Mouse (Mus musculus) cerebellum, adult 9-10 months (tissue): ENCODE measurements around the gene Aim2.

Source experiments
- DNase-seq: peaks from one replicate; pipeline ENCODE4 v3.0.0; 2022

The Aim2 gene

DNA sequence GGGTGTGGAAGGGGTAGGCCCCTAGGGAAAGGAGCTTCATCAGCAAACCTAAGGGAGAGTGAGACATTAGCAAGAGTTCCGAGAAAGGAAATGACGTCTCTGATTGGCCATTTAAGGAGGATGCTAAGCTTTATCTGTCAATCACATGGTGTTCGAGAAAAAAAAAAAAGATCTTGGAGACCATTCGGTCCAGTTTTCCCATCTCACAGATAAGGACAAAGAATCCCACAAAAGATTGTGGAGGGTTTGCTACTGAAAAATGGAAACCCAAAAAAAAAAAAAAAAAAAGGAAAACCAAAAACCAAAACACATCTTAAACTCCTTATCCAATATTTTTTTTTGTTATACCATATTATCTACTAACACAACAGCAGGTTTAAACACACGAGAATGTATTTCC is 1.5 kb upstream of the Aim2 start:
- DNase-seq = no peak

DNA sequence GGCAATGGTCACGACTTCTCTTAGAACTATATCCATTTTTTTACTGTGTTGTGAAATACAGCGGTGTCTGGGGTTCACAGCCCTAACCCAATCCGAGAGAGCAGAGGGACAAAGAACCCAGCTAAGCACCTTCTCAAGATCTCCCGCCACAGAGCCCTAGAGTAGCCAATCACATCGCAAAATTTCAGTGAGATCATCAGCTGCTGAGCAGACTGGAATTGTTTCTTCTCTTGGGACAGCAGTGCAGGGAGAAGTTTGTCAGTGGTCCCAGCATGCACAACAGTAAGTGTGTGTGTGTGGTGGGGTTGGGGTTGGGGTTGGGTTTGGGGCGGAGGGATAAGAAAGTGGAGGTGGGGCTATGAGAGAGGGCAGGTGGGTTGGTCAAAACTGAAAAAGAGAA is 733 bp upstream of the Aim2 start:
- DNase-seq = no peak

DNA sequence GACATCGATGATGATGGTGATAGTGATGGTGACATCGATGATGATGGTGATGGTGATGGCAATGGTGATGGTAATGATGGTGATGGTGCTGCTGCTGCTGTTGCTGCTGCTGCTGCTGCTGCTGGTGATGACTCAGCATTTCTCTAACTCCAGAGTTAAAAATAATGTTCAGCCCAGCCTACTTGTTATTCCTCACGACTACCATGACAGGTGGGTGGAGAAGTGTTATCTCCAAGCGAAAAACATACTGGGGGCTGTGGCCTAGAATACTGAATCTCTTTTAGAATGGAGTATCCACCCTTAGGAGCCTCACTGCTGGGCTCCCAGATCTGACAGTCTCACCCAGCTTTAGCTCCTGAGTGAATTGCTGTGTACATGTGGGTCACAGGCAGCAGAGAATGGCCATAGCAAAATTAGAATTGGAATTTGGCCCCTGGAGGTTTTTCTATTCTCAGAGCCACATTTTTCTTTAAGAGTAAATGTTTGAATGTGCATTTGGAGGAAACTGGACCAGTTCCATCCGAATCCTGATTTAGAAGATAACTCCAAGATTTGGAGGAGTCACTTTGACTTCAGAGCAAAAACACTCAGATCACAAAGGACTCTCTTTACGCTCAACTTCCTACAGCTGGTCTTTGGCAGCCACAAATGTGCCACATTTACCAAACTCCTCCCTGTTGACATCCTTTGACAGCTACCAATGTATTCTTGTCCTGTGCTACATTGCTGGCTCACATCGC is 4.6 kb downstream of the Aim2 start:
- DNase-seq = no peak

DNA sequence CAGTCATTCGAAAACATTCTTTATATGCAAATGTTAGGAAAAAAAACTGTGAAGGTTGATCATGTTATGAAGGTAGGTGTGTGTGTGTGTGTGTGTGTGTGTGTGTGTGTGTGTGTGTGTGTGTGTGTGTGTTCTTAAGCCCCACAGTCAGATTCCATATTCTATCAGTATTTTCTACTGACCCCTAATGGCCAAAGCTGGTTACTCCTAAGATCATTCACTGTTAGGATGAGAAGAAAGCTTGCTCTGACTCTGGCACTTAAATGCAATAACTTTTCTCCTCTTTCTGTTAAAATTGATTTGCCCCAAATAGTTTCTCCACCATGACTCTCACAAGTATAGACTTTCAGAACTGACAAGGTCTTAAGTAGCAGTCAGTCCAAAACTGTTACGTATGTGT is 6.0 kb downstream of the Aim2 start:
- DNase-seq = no peak

DNA sequence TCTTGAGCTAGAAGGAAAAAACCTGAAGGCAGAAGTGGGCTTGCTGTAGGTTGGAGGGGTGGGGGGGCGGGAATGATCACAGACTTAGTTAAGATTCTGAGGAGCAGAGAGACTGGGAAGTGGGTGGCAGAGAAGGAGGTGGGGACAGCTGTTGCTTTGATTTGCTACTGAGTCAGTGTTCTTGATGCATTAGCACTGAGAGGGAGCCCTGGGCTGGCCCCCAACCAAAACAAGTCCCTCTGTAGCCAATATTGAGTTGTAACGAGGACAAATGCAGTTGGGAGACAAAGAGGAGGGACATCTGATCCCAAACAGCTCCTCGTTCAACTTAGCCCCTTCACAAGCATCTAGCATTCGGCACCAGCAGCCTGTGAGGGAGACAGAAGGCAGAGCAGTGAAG is 7.1 kb downstream of the Aim2 start:
- no peak for DNase-seq

DNA sequence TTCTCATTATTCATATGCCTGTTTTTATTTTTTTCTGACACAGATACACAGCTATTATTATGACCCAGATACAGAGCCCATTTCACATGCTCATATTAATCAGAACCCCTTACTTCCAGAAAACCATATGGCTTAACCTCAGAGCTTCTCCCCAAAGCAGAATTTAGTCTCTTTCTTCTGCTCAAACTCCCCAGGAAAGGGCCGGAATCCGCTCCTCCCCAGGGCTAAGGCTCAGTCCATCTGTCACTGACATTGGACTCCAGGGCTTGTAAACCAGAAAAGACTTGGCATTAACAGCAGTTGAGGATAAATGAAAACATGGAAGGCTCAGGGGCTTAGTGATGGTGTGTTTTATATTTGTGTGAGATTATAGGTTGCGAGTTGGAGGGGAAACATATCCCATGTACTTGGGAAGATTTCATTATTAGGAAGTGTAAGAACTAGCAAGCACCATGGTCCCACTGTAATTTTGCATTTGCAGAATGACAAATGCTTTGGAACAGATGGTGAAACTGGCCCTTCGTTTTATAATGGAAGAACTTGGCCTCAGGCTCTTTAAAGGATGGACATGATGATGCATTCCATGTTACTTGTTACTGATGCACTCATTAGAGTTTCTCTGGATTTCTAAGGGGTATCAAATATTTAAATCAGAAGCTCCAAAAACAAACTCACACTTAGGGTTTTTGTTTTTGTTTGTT is 9.1 kb downstream of the Aim2 start:
- peak; percentile 96 for DNase-seq

DNA sequence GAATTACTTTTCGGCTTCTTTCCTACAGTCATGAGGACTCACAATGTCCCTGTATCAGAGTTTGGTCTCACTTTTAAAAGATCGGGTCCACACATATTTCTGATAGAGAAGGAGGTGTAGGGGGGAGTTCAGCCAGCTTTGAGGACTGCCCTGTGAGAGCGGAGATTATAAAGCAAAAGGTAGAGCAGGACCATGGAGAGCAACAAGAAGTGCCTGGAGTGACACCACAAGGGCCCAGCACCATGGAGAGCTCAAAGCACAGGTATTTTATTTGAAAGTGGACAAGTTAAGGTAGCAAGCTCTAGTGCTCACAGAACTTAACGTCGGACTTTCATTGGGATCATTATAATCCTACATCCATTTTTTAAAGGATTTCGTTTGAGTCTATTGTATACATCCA is 11.0 kb downstream of the Aim2 start:
- DNase-seq = no peak

DNA sequence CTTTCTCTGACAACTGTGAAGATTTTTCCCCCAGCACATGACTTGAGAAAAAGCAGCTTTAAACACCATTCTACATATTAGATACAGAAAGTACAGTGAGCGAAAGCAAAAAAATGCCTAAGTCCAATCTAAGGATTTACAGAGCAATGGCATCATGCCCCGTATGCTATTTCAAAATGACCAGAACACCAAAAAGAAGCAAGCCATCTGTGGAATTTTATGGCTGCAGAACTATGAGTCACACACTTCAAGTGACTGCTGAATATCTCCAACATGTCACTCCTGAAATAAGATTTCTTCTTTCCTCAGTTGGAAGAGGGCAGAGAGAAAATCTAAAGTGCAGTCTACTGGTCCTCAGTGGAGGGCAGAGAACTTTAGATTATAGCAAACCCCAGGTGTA is 12.8 kb downstream of the Aim2 start:
- no peak for DNase-seq

DNA sequence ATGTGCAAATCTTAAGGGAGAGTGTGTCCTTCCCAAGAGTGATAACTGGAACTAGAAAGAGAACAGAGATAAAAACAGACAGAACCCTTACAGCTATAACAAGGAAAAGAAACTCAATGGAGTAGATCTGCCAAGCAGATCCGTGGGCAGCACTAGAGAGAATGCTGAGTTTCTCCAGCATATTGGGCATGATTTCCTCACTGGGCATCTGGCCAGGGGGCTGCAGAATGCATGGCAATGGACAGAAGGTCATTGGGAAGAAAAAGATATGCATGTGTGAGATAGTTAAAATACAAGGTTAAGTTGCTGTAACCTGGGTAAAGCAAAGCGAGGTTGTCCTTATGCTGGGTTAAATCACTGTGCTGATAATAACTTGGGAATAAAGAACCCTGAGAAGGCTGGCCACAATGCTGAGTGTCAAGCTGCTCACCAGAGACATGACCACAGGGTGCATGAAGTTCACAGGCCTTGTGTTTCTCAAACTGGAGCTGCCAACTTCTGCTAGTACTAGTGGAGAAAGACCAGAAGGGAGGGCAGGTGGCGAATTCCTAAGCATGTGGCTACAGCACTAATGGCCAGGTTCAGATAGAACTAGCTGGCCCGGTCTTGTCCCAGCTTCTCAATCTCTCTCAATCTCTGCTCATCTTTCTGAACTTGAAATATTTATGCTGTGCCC is 13.6 kb downstream of the Aim2 start:
- peak; percentile 93 for DNase-seq

DNA sequence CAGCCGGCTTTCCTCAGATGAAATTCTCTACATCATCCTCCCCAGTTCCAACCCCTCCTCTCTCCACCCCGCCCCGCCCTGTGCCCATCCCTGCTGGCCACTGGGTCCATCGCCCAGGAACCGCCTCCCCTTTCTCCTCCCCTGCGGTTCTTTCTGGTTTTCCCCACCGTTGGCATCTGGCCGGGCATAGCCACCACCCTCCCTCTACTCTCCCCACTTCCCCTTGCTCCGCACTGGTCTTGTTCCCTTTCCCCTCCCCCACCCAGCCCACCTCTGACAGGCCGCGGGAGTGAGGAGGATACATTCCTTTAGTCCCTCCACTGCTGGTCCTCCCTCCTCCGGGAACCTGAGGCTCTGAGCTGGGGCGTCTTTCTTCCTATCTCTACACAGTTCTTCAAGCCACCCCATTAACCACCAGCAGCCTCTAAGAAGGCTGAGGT is 15.3 kb downstream of the Aim2 start:
- DNase-seq = peak; percentile 91

DNA sequence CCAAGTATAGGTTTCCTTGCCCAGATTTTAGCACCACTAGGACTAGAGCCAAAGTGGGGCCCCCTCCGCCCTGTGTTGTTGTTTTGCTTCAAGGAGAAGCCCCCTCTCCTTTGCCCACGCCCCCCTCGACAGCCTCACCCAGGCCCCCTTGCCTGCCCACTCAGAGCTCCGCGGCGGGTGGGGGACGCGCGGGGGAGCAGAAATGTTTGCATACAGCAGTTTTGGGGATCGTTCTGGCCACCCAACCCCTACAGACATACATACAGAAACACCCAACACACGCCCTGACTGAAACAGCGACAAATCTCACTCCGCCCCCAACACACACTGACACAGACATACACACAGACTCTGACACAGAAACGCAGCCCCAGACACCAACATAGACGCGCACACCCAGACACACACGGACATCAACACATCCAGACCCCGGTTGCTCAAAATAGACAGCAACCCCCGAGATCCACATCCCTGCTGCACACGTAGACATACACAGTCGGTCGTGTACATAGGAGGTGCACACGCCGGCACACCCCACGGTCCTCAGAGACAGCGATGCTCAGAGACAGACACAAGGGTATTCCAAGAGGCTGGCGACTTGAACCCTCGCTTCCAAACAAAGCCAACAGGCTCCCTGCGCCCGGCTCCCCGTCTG is 16.1 kb downstream of the Aim2 start:
- DNase-seq = peak; percentile 79

DNA sequence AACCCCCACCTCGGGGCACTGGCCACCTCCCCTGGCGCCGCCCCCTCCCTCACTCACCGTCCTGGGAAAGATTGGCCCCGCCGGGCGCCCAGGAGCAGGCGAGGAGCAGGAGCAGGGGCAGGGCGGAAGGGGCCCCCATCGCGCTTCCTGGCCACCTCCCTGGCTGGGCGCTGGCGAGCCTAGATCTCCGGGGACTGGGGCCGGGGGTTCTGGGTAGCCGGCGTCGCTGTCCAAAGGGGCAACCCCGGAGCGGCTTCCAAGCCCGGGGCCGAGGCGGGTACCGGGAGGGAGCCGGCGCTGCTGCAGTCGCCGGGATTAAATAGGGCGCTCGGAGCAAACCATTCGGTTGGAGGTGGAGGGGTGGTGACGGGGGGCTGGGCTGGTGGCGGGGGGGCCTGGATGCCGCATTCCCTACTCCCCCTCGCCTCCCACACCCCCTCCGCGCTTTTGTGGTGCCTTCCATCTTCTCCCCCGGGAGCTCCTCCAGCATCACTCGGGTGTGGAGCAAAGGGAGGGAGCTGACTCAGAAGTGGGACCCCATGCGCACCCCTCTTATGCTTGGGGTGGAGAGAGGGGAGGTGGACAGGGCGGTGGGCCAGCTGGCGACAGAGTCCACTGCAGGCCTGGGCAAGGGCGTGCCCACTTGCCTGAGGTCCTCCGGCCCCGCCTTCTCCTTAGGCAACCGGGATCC is 16.8 kb downstream of the Aim2 start, which contains the start of gene Cadm3:
Gene Cadm3, minus strand, starts transcription at position 340 of the 691 bp plus-strand sequence.
- peak; percentile 92 for DNase-seq

DNA sequence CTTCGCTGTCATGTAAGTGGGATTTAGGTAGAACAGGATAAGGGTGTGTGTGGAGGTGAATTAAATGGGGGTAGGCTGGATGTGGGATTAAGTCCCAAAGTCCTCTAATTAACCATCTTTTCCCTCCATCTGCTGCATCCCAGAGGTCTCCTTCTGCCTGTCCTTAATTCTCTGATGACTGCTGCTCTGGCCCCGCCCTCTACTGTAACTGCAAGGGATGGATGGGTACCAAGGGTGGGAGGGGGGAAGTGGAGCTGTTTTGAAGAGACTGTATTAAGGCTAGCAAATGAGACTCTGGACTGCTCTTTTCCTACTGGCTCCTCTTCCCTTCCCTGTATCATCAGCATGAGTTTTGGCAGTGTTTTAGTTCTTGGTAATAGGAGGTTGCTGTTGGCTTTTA is 18.9 kb downstream of the Aim2 start:
- peak; percentile 78 for DNase-seq

DNA sequence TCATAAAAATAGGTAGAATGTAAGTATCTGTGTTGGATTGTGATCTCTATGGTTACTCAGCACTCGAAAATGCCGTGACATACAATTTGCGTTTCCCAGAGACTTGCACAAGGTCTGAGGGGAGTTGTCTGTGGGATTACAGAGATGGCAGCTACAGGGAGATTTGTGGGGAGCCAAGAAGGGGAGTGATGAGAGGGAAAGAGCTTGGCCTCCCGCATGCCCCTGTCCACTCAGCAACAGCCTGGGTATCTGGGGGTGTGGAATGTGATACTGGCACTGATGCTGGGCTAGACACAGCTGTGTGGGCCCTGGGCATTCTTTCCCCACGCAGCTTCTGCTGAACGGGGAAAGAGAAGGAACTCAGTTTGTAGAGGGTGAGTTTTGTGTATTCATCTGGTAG is 19.8 kb downstream of the Aim2 start:
- DNase-seq = peak; percentile 55

DNA sequence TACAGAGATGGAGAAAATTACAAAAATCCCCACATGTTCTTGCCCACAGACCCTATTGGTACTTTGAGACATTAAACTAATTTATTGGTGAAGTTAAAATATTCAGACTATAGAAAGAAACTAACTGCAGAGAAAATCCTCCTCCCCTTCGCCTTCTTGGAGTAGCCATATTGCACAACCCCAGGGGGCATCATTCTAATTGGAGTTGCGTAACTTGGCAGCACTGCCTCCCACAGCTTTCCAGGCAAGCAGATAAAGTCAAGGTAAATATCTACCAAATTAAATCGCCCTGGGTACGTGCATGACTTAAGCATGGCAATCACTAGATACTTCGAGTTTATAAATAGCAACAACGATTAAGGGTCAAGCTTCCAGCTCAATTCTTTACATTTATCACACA is 20.9 kb downstream of the Aim2 start:
- DNase-seq = peak; percentile 95

DNA sequence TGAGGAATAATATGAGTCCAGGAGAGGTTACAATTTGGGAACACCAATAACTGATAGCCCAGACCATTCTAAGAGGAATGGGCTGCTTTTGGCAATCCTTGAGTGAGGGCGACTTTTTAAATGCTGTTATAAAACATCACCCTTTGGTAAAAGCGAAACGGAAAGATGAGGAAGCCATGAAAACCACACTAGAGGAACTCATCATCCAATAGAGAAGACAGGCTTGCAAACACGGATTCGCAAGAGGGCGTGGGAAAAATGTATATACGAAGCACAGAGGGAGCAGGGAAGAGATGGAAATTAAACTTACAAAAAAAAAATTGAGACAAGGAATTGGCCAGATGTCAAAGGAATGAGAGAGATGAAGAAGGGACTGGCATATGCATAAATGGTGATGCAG is 23.3 kb downstream of the Aim2 start:
- no peak for DNase-seq

DNA sequence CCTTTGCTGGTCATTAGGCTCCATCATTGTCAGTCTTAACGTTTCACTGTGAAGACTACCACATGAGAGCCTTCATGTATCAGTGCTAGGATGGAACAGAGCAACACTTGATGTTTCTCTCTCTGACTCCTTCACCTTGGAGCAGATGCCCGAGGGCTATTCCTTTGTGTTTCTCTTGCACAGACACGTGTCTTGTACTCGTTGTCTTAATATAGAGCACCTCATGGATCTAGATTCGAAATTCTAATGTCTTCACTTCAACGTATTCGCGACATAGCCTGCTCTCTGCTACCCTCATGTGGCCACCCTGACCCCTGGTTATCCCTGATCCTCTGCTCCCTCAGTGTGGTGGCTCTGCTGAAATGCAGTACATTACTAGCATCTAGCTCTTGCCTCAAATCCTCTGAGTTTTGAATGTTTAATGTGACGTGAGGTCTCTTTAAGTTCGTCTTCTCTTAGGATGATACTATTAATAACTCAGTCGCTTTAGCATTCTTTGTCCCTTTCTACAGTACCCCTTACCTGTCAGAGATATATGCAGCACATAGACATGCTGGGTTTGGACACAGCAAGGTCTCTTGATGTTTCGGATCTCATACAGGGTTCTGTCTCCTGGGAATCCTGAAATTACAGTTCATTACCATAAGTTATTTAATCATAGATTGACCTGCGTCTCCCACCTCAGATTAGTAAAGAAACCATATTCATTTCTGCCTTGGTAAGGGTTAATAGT is 26.9 kb downstream of the Aim2 start:
- peak; percentile 90 for DNase-seq

DNA sequence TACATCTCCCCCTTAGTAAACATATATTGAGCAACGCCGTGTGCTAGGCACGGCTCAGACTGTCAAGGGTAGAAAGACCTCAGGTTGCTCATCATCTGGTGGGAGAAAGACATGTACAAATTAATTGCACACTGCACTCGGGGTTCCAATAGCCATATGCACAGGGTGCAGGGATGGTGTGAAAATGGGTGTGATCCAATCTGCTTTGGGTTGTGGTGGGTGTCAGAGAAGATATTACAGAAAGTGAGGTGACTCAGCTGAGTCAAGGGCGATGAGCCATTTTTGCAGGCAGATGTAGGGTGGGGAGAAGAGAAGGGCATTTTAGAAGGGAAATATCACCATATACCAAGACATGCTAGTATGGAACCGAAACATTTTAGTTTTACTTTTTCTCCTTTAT is 30.8 kb downstream of the Aim2 start:
- no peak for DNase-seq

DNA sequence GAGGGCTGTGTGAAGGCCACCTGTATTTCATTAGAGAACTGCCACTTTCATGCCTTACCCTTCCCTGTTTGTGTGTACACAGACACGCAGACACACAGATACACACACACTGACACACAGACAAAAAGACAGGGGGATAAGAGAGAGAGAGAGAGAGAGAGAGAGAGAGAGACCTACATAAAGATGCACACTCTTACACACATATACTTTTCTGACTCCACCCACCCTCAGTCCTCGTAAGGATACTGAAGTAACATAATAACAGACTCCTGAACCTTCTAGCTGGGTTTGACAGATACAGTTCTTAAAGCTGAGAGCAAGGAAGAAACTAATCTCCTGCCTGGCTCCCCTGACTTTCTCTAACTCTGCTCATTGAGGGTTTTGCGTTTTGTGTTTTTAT is 38.8 kb downstream of the Aim2 start:
- no peak for DNase-seq

DNA sequence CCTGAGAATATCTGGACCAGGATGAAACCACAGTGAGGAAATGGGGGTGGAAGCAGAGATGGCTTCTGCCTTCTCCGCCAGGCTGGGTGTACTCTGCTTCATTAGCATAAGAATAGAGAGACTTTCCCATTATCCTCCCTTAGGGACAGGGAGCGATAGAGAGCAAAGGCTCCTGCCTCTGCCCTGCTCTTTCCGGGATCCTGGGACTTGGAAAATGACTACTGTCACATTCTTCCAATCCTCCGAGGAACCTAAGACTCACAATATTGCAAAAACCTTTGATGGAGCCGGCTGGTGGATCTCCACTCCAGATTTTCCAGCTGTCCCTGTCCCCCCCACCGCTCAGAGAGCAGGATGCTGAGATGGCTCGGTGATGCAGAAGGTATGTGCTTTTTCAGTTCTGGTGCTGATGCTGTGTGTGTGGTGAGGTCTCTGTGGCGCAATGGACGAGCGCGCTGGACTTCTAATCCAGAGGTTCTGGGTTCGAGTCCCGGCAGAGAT is 39.3 kb downstream of the Aim2 start:
- DNase-seq = peak; percentile 99

DNA sequence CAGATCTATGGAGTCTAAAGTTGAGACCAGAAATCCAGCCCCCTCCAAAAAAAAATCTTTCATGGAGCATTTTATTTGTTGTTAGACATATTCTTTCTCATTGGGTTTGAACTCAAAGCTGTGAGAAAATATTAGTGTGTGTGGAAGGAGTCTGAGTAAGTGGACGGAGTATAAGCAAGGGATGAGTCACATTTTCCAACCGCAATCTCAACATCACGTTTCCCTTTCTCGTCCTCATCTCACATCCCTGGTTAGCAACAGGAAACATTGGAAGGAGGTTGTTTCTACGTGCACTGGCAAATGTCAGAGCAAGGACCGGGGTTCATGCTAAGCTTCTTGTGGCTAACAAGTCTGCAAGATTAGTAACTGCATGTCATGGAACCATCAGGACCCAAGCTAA is 41.1 kb downstream of the Aim2 start:
- DNase-seq = no peak
